Mouse (Mus musculus) kidney, embryonic 16.5 days (tissue): ENCODE results near the gene Srgap3. TPM values are rescaled to one million over a fixed set of nuclear protein-coding genes. Genes with fewer than 3 reads are reported as not detected.
"Not testable (repeated sequence)": the region's sequence is repeated elsewhere in the genome, so short reads cannot be mapped to it uniquely, and the experiment has no call there.

Source experiments
- ATAC-seq: fragments of 200-750 bp; cut with Nextera tagmentation; 2 replicates; pipeline ENCODE4 v1.8.0; 2017; ENCODE audit warnings: moderate TSS enrichment; ENCODE audit not compliant: low FRiP score, low TSS enrichment
- H3K27ac ChIP-seq: fragments of 300-500 bp; sonication (generic); 2 replicates; pipeline ENCODE4 v1.5.1; 2014; ENCODE audit warnings: low read length
- H3K27me3 ChIP-seq: fragments of 300-500 bp; sonication (generic); 2 replicates; pipeline ENCODE4 v1.6.1; 2014; ENCODE audit warnings: low read length, control low read depth, mixed read lengths; ENCODE audit not compliant: insufficient read depth
- H3K36me3 ChIP-seq: fragments of 300-500 bp; sonication (generic); 2 replicates; pipeline ENCODE4 v1.6.1; 2014; ENCODE audit warnings: low read length, control low read depth, mixed read lengths; ENCODE audit not compliant: insufficient read depth
- H3K4me1 ChIP-seq: fragments of 300-500 bp; sonication (generic); 2 replicates; pipeline ENCODE4 v1.6.1; 2014; ENCODE audit warnings: low read length, control low read depth, mixed read lengths; ENCODE audit not compliant: insufficient read depth
- H3K4me2 ChIP-seq: fragments of 300-500 bp; sonication (generic); replicated peaks from 2 replicates; pipeline ENCODE4 v1.6.1; 2014; ENCODE audit warnings: low read depth, low read length
- H3K4me3 ChIP-seq: fragments of 300-500 bp; sonication (generic); 2 replicates; pipeline ENCODE4 v1.5.1; 2014; ENCODE audit warnings: mild to moderate bottlenecking, low read length
- H3K9ac ChIP-seq: fragments of 300-500 bp; sonication (generic); replicated peaks from 2 replicates; pipeline ENCODE4 v1.6.1; 2014; ENCODE audit warnings: low read length
- H3K9me3 ChIP-seq: fragments of 300-500 bp; sonication (generic); 2 replicates; pipeline ENCODE4 v1.6.1; 2016; ENCODE audit warnings: low read length, control low read depth
- WGBS: fragments of 180-500 bp; shearing (Covaris S2); extraction: QIAGEN DNeasy Blood & Tissue Kit; methylation state at CpG from one replicate; pipeline ENCODE4 v1.1.7; 2014; 5-methylcytosine and 5-hydroxymethylcytosine counted together
- polyA plus RNA-seq: library from polyadenylated mRNA; unstranded; fragments of >200 nt; fragmentation: Nextera tagmentation; extraction: Ambion mirVana; gene quantifications from 2 replicates; pipeline ENCODE4 v1.2.1, GENCODE M21; 2015

Srgap3 gene
- polyA plus RNA-seq, 1 experiment from 2014 or later, result 3.9 TPM

DNA sequence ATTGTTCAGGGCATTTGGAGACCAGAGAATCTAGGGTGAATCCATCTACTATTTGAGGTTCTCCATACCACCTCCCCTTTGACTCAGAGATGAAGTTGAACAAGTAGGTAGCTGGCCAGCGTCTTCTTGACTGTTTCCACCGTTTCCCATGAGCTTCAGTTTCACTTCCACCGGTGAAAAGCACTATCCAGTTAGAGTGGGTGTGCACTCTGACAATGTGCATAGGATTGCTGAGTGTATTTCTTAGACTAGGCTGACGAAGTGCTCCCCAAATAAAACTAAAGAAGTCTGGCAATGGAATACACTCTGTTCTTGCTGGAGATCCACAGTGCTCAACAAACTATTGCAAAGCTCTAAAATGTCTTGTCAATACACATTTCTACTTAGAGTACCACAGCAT lies 221.6 kb downstream of the Srgap3 start:
- no peak overlapping the region for H3K4me2 ChIP-seq
- H3K4me1 ChIP-seq, result peaks cover 12% of the 10 kb centered on the region
- H3K36me3 ChIP-seq, result no peaks in the 10 kb centered on the region
- no peaks in the 10 kb centered on the region for H3K9me3 ChIP-seq
- no peak overlapping the region for H3K27ac ChIP-seq
- H3K9ac ChIP-seq, result no peak overlapping the region
- ATAC-seq, result no peak
- 89% methylated on average over 4 of the region's 4 CpGs for WGBS
- no peak overlapping the region for H3K4me3 ChIP-seq
- no peaks in the 10 kb centered on the region for H3K27me3 ChIP-seq

DNA sequence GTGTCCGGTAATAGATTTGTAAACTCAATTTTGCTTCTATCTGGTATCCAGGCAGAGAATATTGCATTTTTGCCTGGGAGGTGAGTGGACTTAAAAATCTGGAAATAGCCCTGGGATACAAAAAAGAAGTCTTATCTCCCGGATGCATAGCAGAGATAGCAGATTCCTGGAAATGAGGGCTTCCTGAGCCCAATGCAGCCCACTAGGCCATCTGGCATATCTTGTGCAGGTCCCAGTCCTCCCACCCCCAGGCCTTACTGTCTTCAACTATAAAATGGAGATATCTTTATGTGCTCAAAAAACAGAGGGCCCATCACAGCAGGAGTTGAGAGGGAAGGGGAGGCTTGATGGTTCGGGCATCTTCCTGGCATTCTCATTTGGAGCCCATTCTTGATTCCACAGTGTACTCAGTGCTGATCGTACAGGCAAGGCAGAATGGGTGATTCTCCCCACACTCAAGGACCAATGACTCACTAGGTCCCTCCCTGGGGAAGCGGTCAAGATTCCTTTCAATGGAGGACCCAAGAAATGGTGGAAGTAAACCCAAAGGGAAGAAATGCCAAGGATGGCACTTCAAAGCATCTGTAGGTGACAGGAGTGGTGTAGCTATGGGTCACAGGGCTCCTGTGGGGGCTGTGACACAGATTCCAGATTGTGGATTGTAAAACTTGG lies 226.5 kb downstream of the Srgap3 start:
- no peaks in the 10 kb centered on the region for H3K36me3 ChIP-seq
- no peak overlapping the region for H3K4me3 ChIP-seq
- no peaks in the 10 kb centered on the region for H3K9me3 ChIP-seq
- WGBS, result 91% methylated on average over 5 of the region's 5 CpGs
- no peak for ATAC-seq
- no peaks in the 10 kb centered on the region for H3K4me1 ChIP-seq
- H3K4me2 ChIP-seq, result no peak overlapping the region
- no peak overlapping the region for H3K27ac ChIP-seq
- no peaks in the 10 kb centered on the region for H3K27me3 ChIP-seq
- H3K9ac ChIP-seq, result no peak overlapping the region

DNA sequence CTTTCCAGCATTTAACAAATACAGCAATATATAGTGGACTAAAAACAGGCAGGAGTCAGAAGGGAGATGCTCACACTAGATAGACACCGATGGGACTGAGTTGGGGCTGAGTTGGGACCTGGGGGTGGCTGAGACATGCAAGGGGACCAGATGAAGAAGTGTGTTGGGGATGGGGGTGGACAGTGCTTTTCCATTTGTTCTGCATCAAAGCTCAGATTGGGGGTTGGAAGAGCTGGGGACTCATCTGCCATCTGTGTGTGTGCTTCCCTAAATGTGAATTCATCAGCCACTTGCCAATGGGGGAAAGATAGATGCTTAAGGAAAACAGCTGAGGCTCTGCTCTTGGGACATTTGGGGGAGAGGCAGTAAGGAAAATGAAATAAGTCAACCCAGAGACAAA lies 227.1 kb downstream of the Srgap3 start:
- H3K36me3 ChIP-seq, result no peaks in the 10 kb centered on the region
- H3K4me3 ChIP-seq, result no peak overlapping the region
- 97% methylated on average over 1 of the region's 1 CpGs for WGBS
- no peak overlapping the region for H3K9ac ChIP-seq
- no peak overlapping the region for H3K4me2 ChIP-seq
- H3K27me3 ChIP-seq, result no peaks in the 10 kb centered on the region
- H3K9me3 ChIP-seq, result no peaks in the 10 kb centered on the region
- no peak for ATAC-seq
- no peaks in the 10 kb centered on the region for H3K4me1 ChIP-seq
- no peak overlapping the region for H3K27ac ChIP-seq

DNA sequence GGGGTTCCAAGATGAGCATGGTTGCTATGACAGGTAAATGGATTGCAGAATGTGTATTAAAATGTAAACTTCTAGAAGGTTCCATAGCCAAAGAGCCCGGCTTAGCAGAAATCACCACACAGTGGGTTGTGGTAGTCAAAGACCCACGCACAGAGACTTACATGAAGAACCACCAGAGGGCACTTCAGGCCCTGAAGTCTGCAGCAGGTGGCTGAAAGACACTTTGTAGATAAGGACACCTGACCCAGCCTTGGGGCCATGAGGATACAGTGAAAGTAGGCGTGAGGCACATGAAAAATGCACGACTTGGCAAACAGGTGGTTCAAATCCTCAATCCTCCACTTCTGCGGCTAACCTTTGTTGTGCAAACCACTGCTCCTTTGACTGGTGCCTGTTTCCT lies 229.9 kb downstream of the Srgap3 start:
- H3K4me1 ChIP-seq, result no peaks in the 10 kb centered on the region
- no peak overlapping the region for H3K4me2 ChIP-seq
- H3K9ac ChIP-seq, result no peak overlapping the region
- peaks cover 6% of the 10 kb centered on the region for H3K9me3 ChIP-seq
- H3K27me3 ChIP-seq, result no peaks in the 10 kb centered on the region
- ATAC-seq, result no peak
- no peak overlapping the region for H3K4me3 ChIP-seq
- H3K36me3 ChIP-seq, result no peaks in the 10 kb centered on the region
- H3K27ac ChIP-seq, result no peak overlapping the region
- 51% methylated on average over 5 of the region's 5 CpGs for WGBS

DNA sequence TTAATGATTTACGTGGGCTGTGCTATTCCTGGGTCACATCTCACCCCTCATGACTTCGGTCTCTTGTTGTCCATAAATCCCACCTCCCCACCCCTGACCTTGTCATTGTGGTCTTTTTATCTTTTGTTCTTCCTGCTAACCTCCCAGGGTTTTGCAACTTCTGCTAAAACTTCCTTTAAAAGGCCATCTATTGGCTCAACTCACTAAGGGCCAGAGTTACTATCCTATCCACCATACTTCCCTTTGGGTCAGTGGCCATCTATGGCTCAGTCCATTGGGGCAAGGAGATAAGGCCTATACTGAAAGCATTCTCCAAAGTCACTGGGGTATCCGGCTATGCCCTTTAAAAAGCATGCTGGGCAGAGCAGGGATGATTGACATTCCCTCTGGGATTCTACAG lies 233.1 kb downstream of the Srgap3 start:
- H3K4me2 ChIP-seq, result no peak overlapping the region
- H3K4me1 ChIP-seq, result no peaks in the 10 kb centered on the region
- H3K9me3 ChIP-seq, result peaks cover 8% of the 10 kb centered on the region
- ATAC-seq, result no peak
- no peak overlapping the region for H3K4me3 ChIP-seq
- no peaks in the 10 kb centered on the region for H3K27me3 ChIP-seq
- no peaks in the 10 kb centered on the region for H3K36me3 ChIP-seq
- 65% methylated on average over 3 of the region's 3 CpGs for WGBS
- H3K9ac ChIP-seq, result no peak overlapping the region
- H3K27ac ChIP-seq, result no peak overlapping the region

DNA sequence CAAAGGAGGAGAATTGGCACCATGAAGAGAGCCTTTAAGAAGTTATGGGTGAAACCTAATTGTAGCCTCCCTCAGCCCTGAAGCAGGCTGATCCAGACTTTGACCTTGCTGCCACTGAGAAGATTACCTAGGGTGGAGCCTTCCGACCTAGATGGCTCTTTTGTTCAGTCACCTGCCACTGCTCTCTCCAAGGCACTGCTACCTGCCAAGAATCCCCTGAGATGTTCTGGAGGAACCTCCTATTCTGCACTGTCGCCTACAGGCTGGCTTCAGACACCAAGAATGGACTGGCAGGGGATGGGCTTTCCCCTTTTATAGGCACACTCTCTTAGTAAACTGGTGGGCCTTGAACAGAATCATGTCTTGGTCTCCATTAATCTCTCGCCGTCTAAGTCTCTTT lies 244.8 kb downstream of the Srgap3 start:
- not testable (repeated sequence) for H3K4me1 ChIP-seq, H3K27me3 ChIP-seq, H3K4me3 ChIP-seq, ATAC-seq, H3K4me2 ChIP-seq, H3K36me3 ChIP-seq, H3K9ac ChIP-seq, H3K9me3 ChIP-seq, H3K27ac ChIP-seq
- 88% methylated on average over 4 of the region's 4 CpGs for WGBS

DNA sequence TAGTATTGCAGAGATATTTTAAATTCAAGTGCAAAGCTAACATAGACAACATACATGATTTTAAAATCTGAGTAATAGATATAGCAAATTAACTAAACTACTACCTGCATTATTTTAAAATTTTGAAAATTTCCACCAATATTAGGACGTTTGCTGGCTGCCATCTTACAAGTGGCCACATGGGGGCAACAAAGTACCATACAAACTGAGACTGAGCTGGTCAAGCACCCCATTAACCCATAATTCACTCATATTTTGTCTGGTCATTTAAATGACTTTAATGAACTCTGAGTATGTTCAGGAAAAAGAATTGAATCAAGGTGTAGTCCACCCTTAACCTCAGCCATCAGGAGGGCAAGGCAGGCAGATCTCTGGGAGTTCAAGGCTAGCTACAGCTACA lies 246.7 kb downstream of the Srgap3 start:
- Histone ChIP-seq H3K4me2 (no peak overlapping the region), H3K4me3 (no peak overlapping the region), H3K9me3 (no peaks in the 10 kb centered on the region), H3K9ac (no peak overlapping the region), H3K4me1 (peaks cover 10% of the 10 kb centered on the region), H3K27me3 (no peaks in the 10 kb centered on the region), H3K27ac (no peak overlapping the region), H3K36me3 (no peaks in the 10 kb centered on the region)
- no peak for ATAC-seq
- 0% methylated on average over 1 of the region's 1 CpGs for WGBS

DNA sequence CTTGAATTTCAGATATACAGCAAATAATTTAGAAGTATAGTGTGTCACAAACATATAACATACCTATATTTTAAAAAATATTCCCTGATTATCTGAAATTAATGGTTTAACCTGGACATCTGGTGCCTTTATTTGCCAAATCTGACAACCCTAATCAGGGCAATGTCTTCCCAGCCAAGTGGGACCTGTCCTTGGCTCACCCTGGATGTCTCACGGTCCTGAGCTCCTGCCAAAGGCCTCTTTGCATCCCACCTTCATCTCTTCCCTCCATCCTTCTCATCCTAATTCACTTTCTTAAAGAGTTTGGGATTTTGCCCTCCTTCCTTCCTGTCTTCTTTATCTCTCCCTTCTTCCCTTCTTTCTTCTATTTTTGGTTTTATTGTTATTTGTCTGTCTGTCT lies 248.0 kb downstream of the Srgap3 start:
- Histone ChIP-seq H3K4me2 (no peak overlapping the region), H3K4me1 (peaks cover 13% of the 10 kb centered on the region), H3K9me3 (no peaks in the 10 kb centered on the region), H3K27ac (no peak overlapping the region), H3K36me3 (no peaks in the 10 kb centered on the region), H3K9ac (no peak overlapping the region), H3K4me3 (no peak overlapping the region), H3K27me3 (no peaks in the 10 kb centered on the region)
- 58% methylated on average over 1 of the region's 1 CpGs for WGBS
- no peak for ATAC-seq

DNA sequence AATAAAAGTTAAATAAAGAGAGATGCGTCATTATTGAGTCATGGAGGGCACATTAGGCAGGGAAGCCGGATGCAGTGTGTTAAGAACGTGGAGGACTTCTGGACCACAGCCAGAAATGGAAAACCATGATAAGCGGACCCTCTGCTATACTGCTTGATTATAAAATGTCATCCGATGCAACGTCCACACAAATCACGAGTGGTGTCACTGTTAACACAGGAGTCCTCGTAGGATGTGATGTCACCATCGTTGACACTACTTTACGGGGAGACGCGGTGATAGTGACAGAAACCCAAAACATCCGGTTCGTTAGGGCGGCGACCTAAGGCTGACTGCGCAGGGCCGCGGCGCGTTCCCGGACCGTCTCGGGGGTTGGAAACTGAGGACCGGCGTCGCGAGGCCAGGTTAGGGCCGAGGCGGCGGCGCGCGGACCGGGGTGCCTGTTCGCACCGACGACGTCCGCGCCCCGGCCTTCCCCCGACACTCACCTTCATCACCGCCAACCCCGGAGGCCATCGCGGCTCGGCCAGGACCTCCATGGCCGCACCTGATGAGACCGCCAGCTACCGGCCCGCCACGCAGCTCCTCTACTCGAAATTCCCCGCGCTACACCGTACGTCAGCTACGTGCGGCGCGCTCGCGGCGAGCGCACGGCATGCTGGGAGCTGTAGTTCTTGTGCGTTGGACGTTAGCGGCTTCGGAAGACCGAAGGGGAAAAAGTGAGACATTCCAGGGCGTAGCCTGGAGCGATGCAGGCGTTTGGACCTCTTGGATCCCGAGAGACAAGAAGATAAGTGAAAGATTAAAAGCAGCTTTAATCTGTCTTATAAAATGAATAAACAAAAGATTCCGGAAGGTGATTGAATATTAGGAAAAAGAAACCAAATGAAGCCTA lies 250.8 kb downstream of the Srgap3 start, which contains the start of gene Rad18:
Gene Rad18, minus strand, starts transcription at position 631 of the 895 bp plus-strand sequence.
- H3K9me3 ChIP-seq, result no peaks in the 10 kb centered on the region
- no peaks in the 10 kb centered on the region for H3K27me3 ChIP-seq
- under 1% methylated on average over 77 of the region's 77 CpGs for WGBS
- peak within 1 kb of the TSS; percentile 82 for H3K9ac ChIP-seq
- peak within 1 kb of the TSS; percentile 75 for H3K4me2 ChIP-seq
- peak within 1 kb of the TSS; percentile 83 for H3K4me3 ChIP-seq
- H3K4me1 ChIP-seq, result peaks cover 13% of the 10 kb centered on the region
- no peaks in the 10 kb centered on the region for H3K36me3 ChIP-seq
- peak; percentile 94 for ATAC-seq
- H3K27ac ChIP-seq, result peak within 1 kb of the TSS; percentile 61; the same call in 1 of the 2 replicates

DNA sequence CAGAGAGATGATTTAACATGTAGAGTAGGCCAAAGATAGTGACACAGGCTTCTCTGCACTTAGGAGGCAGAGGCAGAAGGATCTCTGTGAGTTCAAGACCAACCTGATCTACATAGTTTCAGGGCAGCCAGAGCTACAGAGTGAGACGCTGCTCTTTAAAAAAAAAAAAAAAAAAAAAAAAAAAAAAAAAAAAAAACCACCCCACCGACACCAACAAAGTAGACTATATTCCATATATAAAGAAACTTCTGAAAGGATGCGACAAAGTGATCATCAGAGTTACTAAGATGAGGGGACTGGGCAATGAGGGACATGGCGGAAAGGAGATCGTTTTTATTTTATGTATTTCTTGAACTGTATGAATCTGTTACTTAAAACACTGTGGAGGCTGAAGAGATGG lies 252.6 kb downstream of the Srgap3 start:
- no peak for ATAC-seq
- H3K27me3 ChIP-seq, result no peaks in the 10 kb centered on the region
- no peak overlapping the region for H3K4me2 ChIP-seq
- no peak overlapping the region for H3K4me3 ChIP-seq
- no peak overlapping the region for H3K27ac ChIP-seq
- 93% methylated on average over 5 of the region's 5 CpGs for WGBS
- no peaks in the 10 kb centered on the region for H3K36me3 ChIP-seq
- no peak overlapping the region for H3K9ac ChIP-seq
- H3K4me1 ChIP-seq, result peaks cover 13% of the 10 kb centered on the region
- H3K9me3 ChIP-seq, result no peaks in the 10 kb centered on the region
